7 mouse cellular contexts compared by ENCODE assay signal in genomic region chr13:37483010-37483855, GRCm38 (mm10).
A peak's percentile ranks its signal among the peaks of the same experiment; 100 is the strongest.
DNase-seq lines count a peak whose midpoint lies in the region; ATAC-seq and TF ChIP-seq lines count a peak whose summit lies in the region.

No protein-coding gene starts in this region.

- no peaks in the 10 kb centered on the region; the same call in none of the 2 replicates for H3K4me1 ChIP-seq in cerebellum, adult 2 months (ENCODE audit: control insufficient read depth, insufficient read depth, low read length)
- H3K4me1 ChIP-seq in hindbrain, embryonic 13.5 days (replicated peaks) = peaks cover 15% of the 10 kb centered on the region
- H3K4me1 ChIP-seq in limb, embryonic 12.5 days (replicated peaks) = peaks cover 26% of the 10 kb centered on the region
- H3K4me1 ChIP-seq in midbrain, embryonic 11.5 days (ENCODE audit: control insufficient read depth, insufficient read depth, low read length) = peaks cover 6% of the 10 kb centered on the region

- no peaks in the 10 kb centered on the region for H3K27me3 ChIP-seq in cerebellum, adult 2 months (ENCODE audit: control insufficient read depth, insufficient read depth, low read length)
- no peaks in the 10 kb centered on the region for H3K27me3 ChIP-seq in hindbrain, embryonic 13.5 days
- H3K27me3 ChIP-seq in limb, embryonic 12.5 days = no peaks in the 10 kb centered on the region
- no peaks in the 10 kb centered on the region; the same call in 1 of the 2 replicates for H3K27me3 ChIP-seq in midbrain, embryonic 11.5 days (ENCODE audit: control insufficient read depth, insufficient read depth, low read length)

- WGBS in cerebellum, adult 2 months = 37% methylated on average over 19 of the region's 19 CpGs
- WGBS in hindbrain, embryonic 13.5 days = 15% methylated on average over 19 of the region's 19 CpGs
- WGBS in limb, embryonic 12.5 days = 21% methylated on average over 18 of the region's 19 CpGs
- WGBS in midbrain, embryonic 11.5 days = 14% methylated on average over 19 of the region's 19 CpGs

- H3K9ac ChIP-seq in hindbrain, embryonic 13.5 days = peak overlapping the region; percentile 43; the same call in 1 of the 2 replicates
- peak overlapping the region; percentile 44; the same call in 1 of the 2 replicates for H3K9ac ChIP-seq in limb, embryonic 12.5 days (replicated peaks)
- peak overlapping the region; percentile 41 for H3K9ac ChIP-seq in midbrain, embryonic 11.5 days (ENCODE audit: low read length)

- H3K4me2 ChIP-seq in hindbrain, embryonic 13.5 days = peak overlapping the region; percentile 47
- peak overlapping the region; percentile 50 for H3K4me2 ChIP-seq in limb, embryonic 12.5 days
- peak overlapping the region; percentile 36 for H3K4me2 ChIP-seq in midbrain, embryonic 11.5 days

- H3K9me3 ChIP-seq in hindbrain, embryonic 13.5 days = no peaks in the 10 kb centered on the region
- H3K9me3 ChIP-seq in limb, embryonic 12.5 days = no peaks in the 10 kb centered on the region
- H3K9me3 ChIP-seq in midbrain, embryonic 11.5 days (ENCODE audit: control insufficient read depth, low read length) = no peaks in the 10 kb centered on the region

- TF ChIP-seq CTCF in cerebellum, adult 2 months (IDR thresholded peaks at IDR 0.05; ENCODE audit: borderline replicate concordance, insufficient read depth, low read depth, low read length) = no peak

- DNase-seq in adrenal gland, postnatal 10 days = peak; percentile 88
- peak; percentile 43 to 60 for DNase-seq in cerebellum, adult 2 months
- peak; percentile 61 for DNase-seq in gastrocnemius, adult 18-20 months (ENCODE audit: low spot score)
- DNase-seq in midbrain, embryonic 11.5 days (ENCODE audit: low spot score, missing footprints) = peak; percentile 92
- peak; percentile 24 for DNase-seq in thymus, postnatal 0 days (ENCODE audit: low spot score)

- no peak for TF ChIP-seq POLR2A in cerebellum, adult 2 months (IDR thresholded peaks at IDR 0.05; ENCODE audit: borderline replicate concordance, insufficient read depth, low read length)

- peak; percentile 81 for ATAC-seq in hindbrain, embryonic 13.5 days (ENCODE audit: low FRiP score)
- peak; percentile 60 for ATAC-seq in limb, embryonic 12.5 days (ENCODE audit: insufficient number of reproducible peaks, insufficient read depth, low FRiP score, low TSS enrichment, low read depth)
- ATAC-seq in midbrain, embryonic 11.5 days (ENCODE audit: low FRiP score) = peak; percentile 66

- 0 out of 2 replicates have a peak overlapping the region, but pooled peaks have one; percentile 15 for H3K27ac ChIP-seq in cerebellum, adult 2 months (ENCODE audit: insufficient read depth, low read length)
- peak overlapping the region; percentile 66; the same call in 1 of the 2 replicates for H3K27ac ChIP-seq in hindbrain, embryonic 13.5 days
- peak overlapping the region; percentile 85 for H3K27ac ChIP-seq in limb, embryonic 12.5 days
- H3K27ac ChIP-seq in midbrain, embryonic 11.5 days (ENCODE audit: low read depth, low read length) = no peak overlapping the region

- H3K36me3 ChIP-seq in hindbrain, embryonic 13.5 days = no peaks in the 10 kb centered on the region
- H3K36me3 ChIP-seq in limb, embryonic 12.5 days = no peaks in the 10 kb centered on the region
- no peaks in the 10 kb centered on the region for H3K36me3 ChIP-seq in midbrain, embryonic 11.5 days (ENCODE audit: control insufficient read depth, insufficient read depth, low read length)

- H3K4me3 ChIP-seq in cerebellum, adult 2 months (replicated peaks; ENCODE audit: insufficient read depth, low read depth, low read length) = no peak overlapping the region
- H3K4me3 ChIP-seq in hindbrain, embryonic 13.5 days = peak overlapping the region; percentile 11
- H3K4me3 ChIP-seq in limb, embryonic 12.5 days (replicated peaks) = peak overlapping the region; percentile 10; the same call in 1 of the 2 replicates
- H3K4me3 ChIP-seq in midbrain, embryonic 11.5 days (ENCODE audit: low read depth, low read length) = no peak overlapping the region

Comparison
In these comparisons a context has a peak if more than half of its experiments do, and no peak if none do; other contexts are left out.
1. DNase-seq: peak in every context shown above with its lines; median percentile 92 in midbrain, embryonic 11.5 days; 88 in adrenal gland, postnatal 10 days; 61 in gastrocnemius, adult 18-20 months; 52 in cerebellum, adult 2 months; 24 in thymus, postnatal 0 days.
2. H3K4me3 ChIP-seq: peak in hindbrain, embryonic 13.5 days (single experiment) and limb, embryonic 12.5 days (single experiment); none in cerebellum, adult 2 months (single experiment) and midbrain, embryonic 11.5 days (single experiment).
3. Peak in every context shown above with its lines, with median percentiles within 50 percentile points of each other: ATAC-seq, H3K4me2 ChIP-seq and H3K9ac ChIP-seq.